Mouse (Mus musculus) ES-E14 (cell line): ENCODE measurements around the gene Sdk2. TPM values are rescaled to one million over a fixed set of nuclear protein-coding genes. Genes with fewer than 3 reads are reported as not detected.

Experiments used
- DNase-seq: peaks from one replicate; pipeline ENCODE4 v3.0.0-alpha.2; 2013; ENCODE audit warnings: low read depth, low spot score
- H3K27ac ChIP-seq: 2 replicates; pipeline ENCODE4 v1.5.1; 2012; ENCODE audit warnings: low read depth, mild to moderate bottlenecking, low read length, moderate library complexity, mixed read lengths; ENCODE audit not compliant: poor library complexity, insufficient read depth, severe bottlenecking
- H3K36me3 ChIP-seq: 2 replicates; pipeline ENCODE4 v1.6.1; 2012; ENCODE audit warnings: mild to moderate bottlenecking, low read length, moderate library complexity, mixed read lengths; ENCODE audit not compliant: control insufficient read depth, poor library complexity, insufficient read depth, severe bottlenecking
- H3K4me1 ChIP-seq, 2 experiments: fragments of 150-350 bp in 1 of 2; sonication (generic) in 1 of 2; 2 replicates each; pipeline ENCODE4 v1.6.1; 2012; ENCODE audit warnings: low read length in 2 of 2, mild to moderate bottlenecking in 1 of 2, mixed read lengths in 1 of 2; ENCODE audit not compliant: control insufficient read depth in 2 of 2, insufficient read depth in 2 of 2, poor library complexity in 1 of 2
- H3K4me3 ChIP-seq, 2 experiments: fragments of 150-350 bp in 1 of 2; sonication (generic) in 1 of 2; 2 replicates each; pipeline ENCODE4 v1.5.1; 2012; ENCODE audit warnings: low read length in 2 of 2, low read depth in 1 of 2, mild to moderate bottlenecking in 1 of 2, mixed read lengths in 1 of 2; ENCODE audit not compliant: insufficient read depth in 1 of 2, poor library complexity in 1 of 2, severe bottlenecking in 1 of 2
- H3K9ac ChIP-seq: 2 replicates; pipeline ENCODE4 v1.6.1; 2012; ENCODE audit warnings: low read depth, mild to moderate bottlenecking, low read length, mixed read lengths; ENCODE audit not compliant: poor library complexity, insufficient read depth, severe bottlenecking
- H3K9me3 ChIP-seq: fragments of 150-350 bp; sonication (generic); 2 replicates; pipeline ENCODE4 v1.6.1; 2012; ENCODE audit warnings: low read depth, mild to moderate bottlenecking, low read length; ENCODE audit not compliant: control insufficient read depth, insufficient read depth
- CHD2 ChIP-seq: IDR thresholded peaks from 2 replicates; pipeline ENCODE4 v1.6.1; 2014; ENCODE audit warnings: mild to moderate bottlenecking, low read depth, low read length, inconsistent platforms
- HCFC1 ChIP-seq: IDR thresholded peaks from 2 replicates; pipeline ENCODE4 v1.6.1; 2012; ENCODE audit warnings: low read length, inconsistent platforms, borderline replicate concordance; ENCODE audit not compliant: insufficient read depth
- MAFK ChIP-seq: IDR thresholded peaks from 2 replicates; pipeline ENCODE4 v1.6.1; 2014; ENCODE audit warnings: mild to moderate bottlenecking, low read depth, low read length, inconsistent platforms; ENCODE audit not compliant: insufficient read depth
- ZC3H11A ChIP-seq: IDR thresholded peaks from 2 replicates; pipeline ENCODE4 v1.6.1; 2012; ENCODE audit warnings: low read depth, mild to moderate bottlenecking, inconsistent platforms, low read length, borderline replicate concordance
- ZNF384 ChIP-seq: IDR thresholded peaks from 2 replicates; pipeline ENCODE4 v1.6.1; 2012; ENCODE audit warnings: low read depth, low read length, inconsistent platforms
- in situ Hi-C, 2 experiments: fragments of 600-800 bp; cut with MboI; formaldehyde crosslinking; loops; one replicate each; pipeline ENCODE4 v1.15.1; 2025; ENCODE audit warnings: low sequenced_read_pairs in 2 of 2, inconsistent platforms in 1 of 2; ENCODE audit not compliant: unreplicated experiment in 2 of 2
- total RNA-seq: library from RNA; depleted of rRNA; stranded (reverse); fragments of 300-350 nt; gene quantifications from 2 replicates; pipeline ENCODE4 v1.2.3, GENCODE M21; 2012

Sdk2 gene
- total RNA-seq, 1 experiment, result 2.0 TPM

- peak; percentile 69 for DNase-seq
- peak overlapping the region; percentile 93 for H3K27ac ChIP-seq
- in situ Hi-C loops, result no loop called here
- peaks cover 0 to 36% of the 10 kb centered on the region in 2 experiments; a peak in 3 of 4 replicates for H3K4me1 ChIP-seq
- TF ChIP-seq ZNF384, result no peak
- TF ChIP-seq ZC3H11A, result no peak
- TF ChIP-seq HCFC1, result no peak
- TF ChIP-seq CHD2, result no peak
- TF ChIP-seq MAFK, result no peak
- no peaks in the 10 kb centered on the region for H3K36me3 ChIP-seq
- no peaks in the 10 kb centered on the region for H3K9me3 ChIP-seq
- peak overlapping the region; percentile 90 to 96 for H3K4me3 ChIP-seq
- H3K9ac ChIP-seq, result peak overlapping the region; percentile 84
These were observed 314.6 kb downstream of the Sdk2 start for GRCm38 (mm10) chr11:113752158-113752661.

- peak; percentile 95 for DNase-seq
- peak within 1 kb of the TSS; percentile 90 to 96 for H3K4me3 ChIP-seq
- H3K27ac ChIP-seq, result peak within 1 kb of the TSS; percentile 93
- H3K36me3 ChIP-seq, result no peaks in the 10 kb centered on the region
- in situ Hi-C loops, result no loop called here
- H3K9ac ChIP-seq, result peak within 1 kb of the TSS; percentile 87
- peaks cover 0 to 39% of the 10 kb centered on the region in 2 experiments; a peak in 3 of 4 replicates for H3K4me1 ChIP-seq
- no peak for TF ChIP-seq CHD2
- TF ChIP-seq ZC3H11A, result no peak
- TF ChIP-seq ZNF384, result no peak
- TF ChIP-seq MAFK, result no peak
- TF ChIP-seq HCFC1, result no peak
- no peaks in the 10 kb centered on the region for H3K9me3 ChIP-seq
These were observed 315.3 kb downstream of the Sdk2 start, which contains the start of gene Cdc42ep4 for GRCm38 (mm10) chr11:113751484-113752084. TSS of gene Cdc42ep4 (minus strand) at chr11:113751881.

GRCm38 (mm10) chr11:113750571-113751483 is 316.0 kb downstream of the Sdk2 start:
- in situ Hi-C loops, result no loop called here
- DNase-seq, result peak; percentile 46
- no peaks in the 10 kb centered on the region for H3K36me3 ChIP-seq
- H3K9ac ChIP-seq, result peak overlapping the region; percentile 87
- peak overlapping the region; percentile 58 for H3K27ac ChIP-seq
- peak overlapping the region; percentile 90 to 96 for H3K4me3 ChIP-seq
- TF ChIP-seq CHD2 (no peak), HCFC1 (no peak), ZC3H11A (no peak), ZNF384 (no peak), MAFK (no peak)
- peaks cover 0 to 38% of the 10 kb centered on the region in 2 experiments; a peak in 3 of 4 replicates for H3K4me1 ChIP-seq
- H3K9me3 ChIP-seq, result no peaks in the 10 kb centered on the region

- in situ Hi-C loops, result no loop called here
- DNase-seq, result no peak
- peaks cover 0 to 36% of the 10 kb centered on the region in 2 experiments; a peak in 3 of 4 replicates for H3K4me1 ChIP-seq
- H3K36me3 ChIP-seq, result no peaks in the 10 kb centered on the region
- H3K27ac ChIP-seq, result peak overlapping the region; percentile 10; the same call in 1 of the 2 replicates
- H3K9ac ChIP-seq, result peak overlapping the region; percentile 87; the same call in 1 of the 2 replicates
- peak overlapping the region; percentile 90 to 96 for H3K4me3 ChIP-seq
- H3K9me3 ChIP-seq, result no peaks in the 10 kb centered on the region
- TF ChIP-seq MAFK (no peak), ZC3H11A (no peak), HCFC1 (no peak), CHD2 (no peak), ZNF384 (no peak)
These were observed 317.0 kb downstream of the Sdk2 start for GRCm38 (mm10) chr11:113749749-113750351.
